Mouse (Mus musculus) kidney, adult 2 months (tissue): Measurements from ENCODE around the gene Wnt8b.
A peak's percentile ranks its signal among the peaks of the same experiment; 100 is the strongest.

Experiments
- CTCF ChIP-seq: fragments of 200-500 bp; conservative IDR thresholded peaks from 2 replicates; pipeline ENCODE4 v1.5.1; 2011; ENCODE audit warnings: low read depth, mild to moderate bottlenecking, control low read depth, low read length, moderate library complexity, mixed read lengths; ENCODE audit not compliant: insufficient read depth, insufficient read length
- POLR2A ChIP-seq: fragments of 200-500 bp; IDR thresholded peaks from one replicate; pipeline ENCODE4 v1.6.1; 2011; ENCODE audit warnings: low read depth, low read length, control low read depth

- TF ChIP-seq POLR2A (no peak), CTCF (peak; percentile 60)
These were observed 42.1 kb downstream of the Wnt8b start for GRCm38 (mm10) chr19:44535376-44535775.
